Mouse (Mus musculus) forebrain, embryonic 13.5 days (tissue): ENCODE results near the gene Amh. TPM values are rescaled to one million over a fixed set of nuclear protein-coding genes. Genes with fewer than 3 reads are reported as not detected.
"Not testable (repeated sequence)": the region's sequence is repeated elsewhere in the genome, so short reads cannot be mapped to it uniquely, and the experiment has no call there.

ENCODE experiments used
- ATAC-seq: fragments of 200-750 bp; cut with Nextera tagmentation; 2 replicates; pipeline ENCODE4 v1.8.0; 2017
- H3K27ac ChIP-seq: fragments of 300-500 bp; sonication (generic); 2 replicates; pipeline ENCODE4 v1.5.1; 2015; ENCODE audit warnings: inconsistent platforms, mild to moderate bottlenecking, moderate library complexity
- H3K27me3 ChIP-seq: fragments of 300-500 bp; sonication (generic); 2 replicates; pipeline ENCODE4 v1.6.1; 2015; ENCODE audit warnings: mild to moderate bottlenecking, inconsistent platforms
- H3K36me3 ChIP-seq: fragments of 300-500 bp; sonication (generic); 2 replicates; pipeline ENCODE4 v1.6.1; 2015; ENCODE audit warnings: mild to moderate bottlenecking, inconsistent platforms; ENCODE audit not compliant: poor library complexity, severe bottlenecking
- H3K4me1 ChIP-seq: fragments of 300-500 bp; sonication (generic); 2 replicates; pipeline ENCODE4 v1.6.1; 2015; ENCODE audit warnings: inconsistent platforms
- H3K4me2 ChIP-seq: fragments of 300-500 bp; sonication (generic); 2 replicates; pipeline ENCODE4 v1.6.1; 2015; ENCODE audit warnings: inconsistent platforms, mild to moderate bottlenecking, moderate library complexity
- H3K4me3 ChIP-seq: fragments of 300-500 bp; sonication (generic); 2 replicates; pipeline ENCODE4 v1.5.1; 2015; ENCODE audit warnings: mild to moderate bottlenecking, inconsistent platforms
- H3K9ac ChIP-seq: fragments of 300-500 bp; sonication (generic); 2 replicates; pipeline ENCODE4 v1.6.1; 2015; ENCODE audit warnings: mild to moderate bottlenecking, inconsistent platforms
- H3K9me3 ChIP-seq: fragments of 300-500 bp; sonication (generic); replicated peaks from 2 replicates; pipeline ENCODE4 v1.6.1; 2016; ENCODE audit warnings: inconsistent platforms
- WGBS: fragments of 180-500 bp; shearing (Covaris S2); methylation state at CpG from one replicate; pipeline ENCODE4 v1.1.7; 2015; 5-methylcytosine and 5-hydroxymethylcytosine counted together
- polyA plus RNA-seq: library from polyadenylated mRNA; unstranded; fragments of >200 nt; fragmentation: Nextera tagmentation; extraction: Ambion mirVana; gene quantifications from 2 replicates; pipeline ENCODE4 v1.2.1, GENCODE M21; 2015

Gene Amh
- polyA plus RNA-seq, 1 experiment from 2014 or later, result 0.13 TPM

DNA sequence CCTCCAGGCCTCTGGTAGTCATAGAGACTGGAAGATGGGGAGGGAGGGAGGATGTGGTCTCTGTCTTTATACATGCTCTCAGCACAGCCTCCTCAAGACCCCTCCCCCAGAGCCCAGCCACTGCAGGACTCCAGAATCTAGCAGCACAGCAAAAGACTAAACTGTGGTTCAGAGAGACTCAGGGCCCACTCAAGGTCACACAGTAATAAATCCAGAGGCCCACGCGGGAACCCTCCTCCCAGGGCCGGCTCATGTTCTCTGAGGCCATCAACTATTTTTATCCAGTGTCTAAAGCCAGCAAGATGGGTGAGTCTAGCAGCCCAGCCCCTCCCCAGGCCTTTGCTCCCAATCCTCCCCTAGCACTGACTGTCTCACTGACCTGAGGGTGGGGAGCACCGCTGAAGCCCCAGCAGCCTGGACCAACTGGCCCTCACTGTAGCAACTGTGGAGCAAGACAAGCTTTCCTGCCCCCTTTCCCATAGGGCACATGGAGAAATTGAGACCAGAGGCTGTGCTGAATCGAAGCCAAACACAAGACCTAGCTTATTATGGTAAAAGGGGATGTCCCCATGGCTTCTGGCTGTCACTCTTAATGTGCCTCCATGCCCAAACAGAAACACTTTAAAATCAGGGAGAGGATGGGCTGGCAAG, 7.5 kb downstream of the Amh start:
- H3K27me3 ChIP-seq, result peaks cover 50% of the 10 kb centered on the region
- H3K4me3 ChIP-seq, result no peak overlapping the region
- no peak overlapping the region for H3K4me2 ChIP-seq
- no peak overlapping the region for H3K27ac ChIP-seq
- H3K36me3 ChIP-seq, result no peaks in the 10 kb centered on the region
- WGBS, result 68% methylated on average over 5 of the region's 5 CpGs
- H3K4me1 ChIP-seq, result peaks cover 17% of the 10 kb centered on the region
- no peaks in the 10 kb centered on the region for H3K9me3 ChIP-seq
- H3K9ac ChIP-seq, result no peak overlapping the region; the same call in 1 of the 2 replicates
- no peak for ATAC-seq

DNA sequence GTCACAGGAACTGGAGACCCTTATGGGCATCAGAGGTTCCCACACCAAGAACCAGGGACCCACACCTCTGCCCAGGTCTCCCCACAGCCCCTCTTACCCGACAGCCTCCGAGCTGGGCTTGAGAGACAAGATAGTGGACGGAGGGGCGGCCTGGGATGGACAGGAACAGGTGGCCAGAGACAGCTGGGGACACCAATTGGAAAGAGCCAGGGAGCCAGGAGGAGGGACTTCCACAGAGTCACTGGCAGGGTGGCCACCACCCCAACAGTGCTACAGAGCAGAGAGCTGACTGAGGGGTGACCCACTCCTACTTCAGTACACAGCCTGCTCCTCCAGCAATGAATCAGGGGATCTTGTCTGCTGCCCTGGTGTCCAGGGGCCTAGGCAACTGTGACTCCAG, 8.3 kb downstream of the Amh start, which contains the start of gene Jsrp1:
TSS of gene Jsrp1 (minus strand) at position 133 of the 400 bp plus-strand sequence.
- H3K4me1 ChIP-seq, result peaks cover 9% of the 10 kb centered on the region
- no peaks in the 10 kb centered on the region for H3K9me3 ChIP-seq
- H3K4me3 ChIP-seq, result no peak within 1 kb of the TSS
- H3K27ac ChIP-seq, result no peak within 1 kb of the TSS
- 69% methylated on average over 4 of the region's 4 CpGs for WGBS
- no peak within 1 kb of the TSS; the same call in 1 of the 2 replicates for H3K9ac ChIP-seq
- no peaks in the 10 kb centered on the region for H3K36me3 ChIP-seq
- H3K4me2 ChIP-seq, result no peak within 1 kb of the TSS
- no peak for ATAC-seq
- H3K27me3 ChIP-seq, result peaks cover 42% of the 10 kb centered on the region

DNA sequence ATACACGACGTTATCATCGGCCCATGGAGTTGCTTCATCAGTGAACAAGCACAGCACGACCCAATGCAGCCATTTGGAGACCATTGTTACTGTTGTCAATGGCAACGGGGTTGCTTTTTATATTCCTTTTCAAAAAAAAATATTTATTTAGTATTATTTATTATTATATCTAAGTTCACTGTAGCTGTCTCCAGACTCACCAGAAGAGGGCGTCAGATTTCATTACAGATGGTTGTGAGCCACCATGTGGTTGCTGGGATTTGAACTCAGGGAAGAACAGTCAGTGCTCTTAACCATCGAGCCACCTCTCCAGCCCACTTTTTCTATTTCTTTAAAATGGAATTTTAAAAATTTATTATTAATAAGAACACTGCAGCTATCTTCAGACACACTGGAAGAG, 9.8 kb downstream of the Amh start:
- WGBS, result 65% methylated on average over 7 of the region's 7 CpGs
- no peak overlapping the region for H3K27ac ChIP-seq
- no peaks in the 10 kb centered on the region for H3K36me3 ChIP-seq
- H3K27me3 ChIP-seq, result peaks cover 29% of the 10 kb centered on the region
- H3K4me1 ChIP-seq, result no peaks in the 10 kb centered on the region
- no peak for ATAC-seq
- H3K9me3 ChIP-seq, result no peaks in the 10 kb centered on the region
- no peak overlapping the region for H3K4me2 ChIP-seq
- H3K4me3 ChIP-seq, result no peak overlapping the region
- H3K9ac ChIP-seq, result no peak overlapping the region

DNA sequence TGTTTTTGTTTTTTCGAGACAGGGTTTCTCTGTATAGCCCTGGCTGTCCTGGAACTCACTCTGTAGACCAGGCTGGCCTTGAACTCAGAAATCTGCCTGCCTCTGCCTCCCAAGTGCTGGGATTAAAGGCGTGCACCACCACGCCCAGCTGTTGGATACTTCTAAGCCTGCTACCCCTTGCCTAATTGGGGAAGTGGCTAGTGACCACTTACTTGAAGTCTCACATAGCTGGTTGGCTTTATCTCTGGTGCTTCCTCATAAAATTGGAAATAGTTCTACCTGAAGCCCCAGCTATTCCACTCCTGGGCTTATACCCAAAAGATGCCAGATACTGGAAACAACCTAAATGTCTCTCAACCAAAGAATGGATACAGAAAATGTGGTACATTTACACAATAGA, 11.3 kb downstream of the Amh start:
- not testable (repeated sequence) for H3K9me3 ChIP-seq, H3K27ac ChIP-seq, H3K4me3 ChIP-seq, H3K4me2 ChIP-seq, H3K36me3 ChIP-seq, ATAC-seq, H3K4me1 ChIP-seq, H3K9ac ChIP-seq
- peaks cover 14% of the 10 kb centered on the region; the same call in 1 of the 2 replicates for H3K27me3 ChIP-seq
- WGBS, result 79% methylated on average over 3 of the region's 3 CpGs

DNA sequence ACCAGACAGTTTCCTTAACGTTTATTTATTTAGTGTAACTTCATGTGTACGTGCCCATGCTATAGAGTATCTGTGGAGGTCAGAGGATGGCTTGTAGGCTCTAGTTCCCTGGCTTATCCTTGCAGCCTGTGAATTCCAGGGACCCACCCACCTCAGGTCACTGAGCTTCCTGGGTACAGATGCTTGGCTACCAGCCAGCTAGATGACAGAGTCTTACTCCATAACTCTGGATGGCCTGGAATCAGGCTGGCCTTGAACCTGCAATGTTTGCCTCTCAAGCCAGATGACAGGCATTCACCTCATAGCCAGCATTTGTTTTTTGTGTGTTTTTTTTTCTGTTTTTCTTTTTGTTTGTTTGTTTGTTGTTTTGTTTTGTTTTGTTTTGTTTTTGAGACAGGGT, 12.1 kb downstream of the Amh start:
- Histone ChIP-seq H3K4me3 (no peak overlapping the region), H3K4me1 (no peaks in the 10 kb centered on the region), H3K36me3 (no peaks in the 10 kb centered on the region), H3K9me3 (no peaks in the 10 kb centered on the region), H3K9ac (no peak overlapping the region), H3K4me2 (no peak overlapping the region), H3K27me3 (peaks cover 8% of the 10 kb centered on the region; the same call in 1 of the 2 replicates), H3K27ac (no peak overlapping the region)
- 66% methylated on average over 2 of the region's 2 CpGs for WGBS
- no peak for ATAC-seq

DNA sequence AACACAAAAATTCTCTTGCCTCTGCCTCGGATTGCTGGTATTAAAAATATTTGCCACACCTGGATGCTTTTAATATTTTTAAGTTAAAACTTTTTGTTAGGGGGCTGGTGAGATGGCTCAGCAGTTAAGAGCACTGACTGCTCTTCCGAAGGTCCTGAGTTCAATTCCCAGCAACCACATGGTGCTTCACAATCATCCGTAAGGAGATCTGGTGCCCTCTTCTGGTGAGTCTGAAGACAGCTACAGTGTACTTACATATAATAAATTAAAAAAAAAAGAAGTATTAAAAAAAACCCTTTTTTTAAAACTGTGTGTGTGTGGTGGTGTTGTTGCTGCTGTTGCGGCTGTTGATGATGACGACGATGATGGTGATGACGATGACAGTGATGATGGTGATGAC, 12.9 kb downstream of the Amh start:
- H3K36me3 ChIP-seq, H3K4me3 ChIP-seq, H3K9me3 ChIP-seq, H3K4me2 ChIP-seq, H3K4me1 ChIP-seq, H3K9ac ChIP-seq, ATAC-seq, H3K27ac ChIP-seq, H3K27me3 ChIP-seq: not testable (repeated sequence)
- WGBS, result 84% methylated on average over 7 of the region's 7 CpGs

DNA sequence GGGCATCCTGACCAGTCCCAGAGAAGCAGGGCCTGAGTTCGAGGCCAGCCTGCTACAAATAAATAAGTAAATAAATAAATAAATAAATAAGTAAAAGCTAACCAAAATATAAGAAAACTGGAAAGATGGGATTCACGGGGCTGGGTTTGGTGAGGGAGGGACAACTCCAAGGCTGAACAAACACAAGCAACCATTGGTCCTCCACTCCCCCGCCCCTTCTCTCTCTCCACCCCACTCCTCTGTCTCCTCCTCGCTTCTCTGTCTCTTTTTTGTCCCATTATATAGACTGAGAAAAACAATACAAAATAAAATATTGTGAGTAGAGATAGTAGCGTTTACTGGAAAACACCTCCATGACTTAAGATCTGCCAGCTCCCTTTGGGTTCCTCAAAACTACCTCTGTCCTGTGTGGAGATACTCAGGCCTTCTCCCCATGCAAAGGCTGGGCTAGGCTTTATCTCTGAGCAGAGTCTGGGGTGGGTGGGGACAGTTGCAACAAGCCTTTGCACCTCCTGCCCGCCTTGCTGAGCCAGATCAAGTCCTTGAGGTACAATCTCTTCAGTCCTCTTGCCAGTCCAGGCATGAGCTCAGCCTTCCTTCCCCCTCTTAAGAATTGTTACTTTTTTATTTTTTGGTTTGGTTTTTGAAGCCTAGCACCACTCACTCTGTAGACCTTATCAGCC, 13.7 kb downstream of the Amh start:
- Histone ChIP-seq H3K36me3 (no peaks in the 10 kb centered on the region), H3K4me2 (no peak overlapping the region), H3K27me3 (no peaks in the 10 kb centered on the region), H3K9ac (no peak overlapping the region), H3K4me3 (no peak overlapping the region), H3K4me1 (no peaks in the 10 kb centered on the region), H3K9me3 (no peaks in the 10 kb centered on the region), H3K27ac (no peak overlapping the region)
- 68% methylated on average over 6 of the region's 6 CpGs for WGBS
- no peak for ATAC-seq

DNA sequence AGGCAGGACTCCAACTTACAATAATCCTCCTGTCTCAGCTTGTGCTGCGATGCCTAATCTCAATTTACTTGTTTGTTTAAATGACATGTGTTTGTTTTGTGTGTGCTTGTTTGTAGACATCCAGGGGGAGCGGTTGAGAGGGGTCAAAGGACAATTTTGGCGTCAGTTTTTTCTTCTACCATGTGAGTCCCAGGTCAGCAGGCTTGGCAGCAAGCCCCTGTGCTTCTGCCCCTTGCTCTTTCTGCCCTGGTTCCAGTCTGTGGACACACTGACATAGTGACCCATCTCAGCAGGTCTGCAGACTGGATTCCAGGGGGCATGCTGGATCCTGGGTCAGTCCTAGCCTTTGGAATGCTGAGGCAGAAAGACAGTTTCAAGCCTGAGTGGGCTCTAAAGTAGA, 14.4 kb downstream of the Amh start:
- Histone ChIP-seq H3K27ac (no peak overlapping the region), H3K4me1 (no peaks in the 10 kb centered on the region), H3K4me3 (no peak overlapping the region), H3K9me3 (no peaks in the 10 kb centered on the region), H3K27me3 (no peaks in the 10 kb centered on the region), H3K4me2 (no peak overlapping the region), H3K9ac (0 out of 2 replicates have a peak overlapping the region, but pooled peaks have one; percentile 1), H3K36me3 (no peaks in the 10 kb centered on the region)
- no peak for ATAC-seq
- WGBS, result 68% methylated on average over 3 of the region's 3 CpGs

DNA sequence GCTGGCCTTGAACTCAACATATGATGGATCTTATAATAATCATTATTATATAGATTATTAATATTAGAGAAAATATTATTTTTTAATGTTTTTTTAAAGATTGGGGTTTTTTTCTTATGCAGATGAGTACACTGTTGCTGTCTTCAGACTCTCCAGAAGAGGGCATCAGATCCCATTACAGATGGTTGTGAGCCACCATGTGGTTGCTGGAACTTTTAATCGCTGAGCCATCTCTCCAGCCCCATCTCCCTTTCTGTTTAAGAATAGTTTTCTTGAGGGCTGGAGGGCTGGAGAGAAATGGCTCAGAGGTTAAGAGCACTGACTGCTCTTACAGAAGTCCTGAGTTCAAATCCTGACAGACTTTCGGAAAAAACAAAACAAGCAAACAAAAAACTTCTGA, 16.9 kb downstream of the Amh start:
- Histone ChIP-seq H3K27ac (no peak overlapping the region), H3K9ac (no peak overlapping the region), H3K4me3 (no peak overlapping the region), H3K27me3 (no peaks in the 10 kb centered on the region), H3K36me3 (no peaks in the 10 kb centered on the region), H3K9me3 (no peaks in the 10 kb centered on the region), H3K4me1 (0 out of 2 replicates have a peak, but pooled peaks cover 3% of the 10 kb centered on the region), H3K4me2 (no peak overlapping the region)
- 44% methylated on average over 2 of the region's 2 CpGs for WGBS
- no peak for ATAC-seq

DNA sequence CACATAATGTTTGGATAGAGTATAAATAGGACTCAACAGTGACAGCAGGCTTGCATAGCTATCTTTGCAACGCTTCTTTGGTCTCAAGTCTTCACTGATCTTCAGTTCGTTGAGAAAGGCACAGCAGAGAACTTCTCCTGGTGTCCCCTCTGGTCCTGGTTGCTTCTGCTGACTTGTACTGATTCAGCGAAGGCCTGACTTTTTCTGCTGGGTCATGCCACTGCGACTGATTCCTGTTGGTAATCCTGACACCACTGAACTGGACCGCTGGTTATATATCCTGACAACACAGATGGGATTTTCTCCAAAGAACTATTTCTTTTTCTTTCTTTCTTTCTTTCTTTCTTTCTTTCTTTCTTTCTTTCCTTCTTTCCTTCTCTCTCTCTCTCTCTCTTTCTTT, 17.5 kb downstream of the Amh start:
- Histone ChIP-seq H3K36me3 (no peaks in the 10 kb centered on the region), H3K9ac (no peak overlapping the region), H3K4me2 (no peak overlapping the region), H3K27ac (no peak overlapping the region), H3K4me1 (peaks cover 5% of the 10 kb centered on the region), H3K4me3 (no peak overlapping the region), H3K27me3 (no peaks in the 10 kb centered on the region), H3K9me3 (no peaks in the 10 kb centered on the region)
- no peak for ATAC-seq
- WGBS, result 85% methylated on average over 5 of the region's 5 CpGs

DNA sequence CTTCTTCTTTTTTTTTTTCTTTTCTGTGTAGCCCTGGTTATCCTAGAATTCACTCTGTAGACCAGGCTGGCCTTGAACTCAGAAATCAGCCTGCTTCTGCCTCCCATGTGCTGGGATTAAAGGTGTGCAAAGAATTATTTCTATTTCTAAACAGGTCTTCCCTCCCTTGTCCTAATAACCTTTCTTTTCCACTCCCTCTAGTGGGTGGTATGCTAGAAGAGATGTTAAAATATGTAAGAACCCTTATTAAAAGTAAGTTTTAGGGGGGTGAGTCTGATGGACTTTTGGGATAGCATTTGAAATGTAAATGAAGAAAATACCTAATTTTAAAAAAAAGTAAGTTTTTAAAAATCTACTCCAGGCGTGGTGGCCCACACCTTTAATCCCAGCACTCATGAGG, 18.3 kb downstream of the Amh start:
- Histone ChIP-seq H3K4me2 (no peak overlapping the region), H3K9me3 (no peaks in the 10 kb centered on the region), H3K9ac (no peak overlapping the region), H3K36me3 (peaks cover 4% of the 10 kb centered on the region; the same call in 1 of the 2 replicates), H3K4me3 (no peak overlapping the region), H3K27ac (no peak overlapping the region), H3K27me3 (no peaks in the 10 kb centered on the region), H3K4me1 (peaks cover 13% of the 10 kb centered on the region)
- 98% methylated on average over 1 of the region's 1 CpGs for WGBS
- ATAC-seq, result no peak

DNA sequence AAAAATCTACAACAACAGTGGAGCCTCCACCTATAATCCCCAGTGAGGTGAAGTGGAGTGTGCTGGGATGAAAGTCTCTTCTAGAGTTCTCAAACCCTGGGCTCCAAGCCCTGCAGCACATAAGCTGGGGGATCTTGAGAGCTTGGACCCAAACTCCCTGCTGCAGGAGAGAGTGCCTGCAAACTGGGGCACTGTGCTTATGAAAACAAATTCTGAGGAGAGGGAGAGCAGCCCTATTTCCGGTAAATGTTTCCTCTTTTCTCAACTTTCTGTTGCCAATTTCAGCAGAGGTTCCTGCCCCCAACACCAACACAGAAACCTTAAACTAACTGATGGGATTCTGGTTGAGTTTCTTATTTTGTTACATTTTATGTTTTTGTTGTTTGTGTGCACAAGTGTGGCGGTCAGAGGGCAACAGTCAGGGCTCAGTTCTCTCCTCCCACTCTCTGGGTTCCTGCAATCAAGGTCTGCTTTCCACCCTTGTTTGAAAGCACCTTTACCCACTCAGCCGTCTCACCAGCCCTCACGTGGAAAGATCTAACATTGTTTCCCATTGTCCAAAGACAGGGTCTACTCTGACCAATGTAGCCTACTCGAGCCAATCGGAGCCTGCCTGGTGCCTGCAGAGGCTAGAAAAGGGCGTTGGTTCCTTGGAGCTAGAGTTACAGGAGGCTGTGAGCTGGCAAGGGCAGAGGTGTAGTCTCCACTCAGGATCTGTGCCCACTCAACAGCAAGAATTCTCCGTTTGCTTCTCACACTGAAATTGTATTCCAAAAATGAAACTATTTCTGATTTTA, 19.0 kb downstream of the Amh start:
- Histone ChIP-seq H3K27ac (no peak overlapping the region), H3K4me1 (peaks cover 18% of the 10 kb centered on the region), H3K9ac (no peak overlapping the region), H3K36me3 (peaks cover 9% of the 10 kb centered on the region), H3K4me2 (no peak overlapping the region), H3K4me3 (no peak overlapping the region), H3K27me3 (no peaks in the 10 kb centered on the region), H3K9me3 (no peaks in the 10 kb centered on the region)
- 72% methylated on average over 8 of the region's 8 CpGs for WGBS
- ATAC-seq, result no peak
